Mouse (Mus musculus) E14TG2a.4 (cell line): ENCODE data around the gene Txlna.

ENCODE experiments used
- CTCF ChIP-seq: conservative IDR thresholded peaks from 2 replicates; pipeline ENCODE4 v1.5.1; 2014; ENCODE audit warnings: low read length
- NANOG ChIP-seq: IDR thresholded peaks from 2 replicates; pipeline ENCODE4 v1.6.1; 2014; ENCODE audit warnings: borderline replicate concordance, low read length, mixed read lengths
- POU5F1 ChIP-seq: IDR thresholded peaks from 2 replicates; pipeline ENCODE4 v1.6.1; 2014; ENCODE audit warnings: low read length, borderline replicate concordance

DNA sequence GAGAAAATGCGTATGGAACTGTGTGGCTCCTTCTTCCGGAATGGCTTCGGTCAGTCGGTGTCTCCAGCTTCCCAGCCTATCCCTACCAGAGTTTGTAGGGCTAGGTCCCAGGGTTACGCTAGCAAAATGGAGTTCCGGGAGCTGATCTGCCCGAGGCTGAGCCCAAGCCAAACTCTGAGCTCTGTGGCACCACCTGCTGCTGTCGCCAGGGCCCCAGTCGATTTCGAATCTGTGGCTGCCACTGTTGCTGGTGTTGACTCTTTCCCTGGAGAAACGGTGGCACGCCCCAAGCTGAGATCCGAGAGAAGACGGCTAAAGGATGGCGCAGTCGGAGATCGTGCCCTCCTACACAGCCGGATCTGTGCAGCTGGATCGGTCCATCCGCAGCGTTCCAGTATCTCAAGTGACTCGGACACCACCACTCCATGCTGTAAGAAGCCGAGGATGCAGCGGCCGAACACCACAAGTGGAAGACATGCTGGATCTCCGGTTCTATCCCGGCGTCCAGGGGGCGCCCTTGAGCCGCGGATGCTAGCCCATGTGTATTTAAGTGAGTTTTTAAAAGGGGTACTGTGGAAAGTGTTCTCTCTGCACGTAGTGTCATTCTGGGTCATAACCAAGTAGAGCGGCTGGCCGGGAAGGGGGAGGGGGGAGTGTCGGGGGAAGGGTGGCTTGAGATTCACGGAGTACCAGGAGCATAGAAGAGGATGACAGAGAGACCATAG, 55.8 kb downstream of the Txlna start:
- TF ChIP-seq CTCF (peak; percentile 44), POU5F1 (no peak), NANOG (no peak)
